Mouse (Mus musculus) 3T3-L1 (cell line): ENCODE measurements at regions not wholly inside any gene's neighbourhood (a gene's known extent, or its start where the extent isn't known, plus 50 kb on each side); places are given as distances from the start of the nearest gene placed in this dataset.
A peak's percentile ranks its signal among the peaks of the same experiment; 100 is the strongest.

Experiments used
- DNase-seq: peaks from one replicate; pipeline ENCODE4 v3.0.0-alpha.2; 2015; ENCODE audit warnings: low read depth, low spot score

DNA sequence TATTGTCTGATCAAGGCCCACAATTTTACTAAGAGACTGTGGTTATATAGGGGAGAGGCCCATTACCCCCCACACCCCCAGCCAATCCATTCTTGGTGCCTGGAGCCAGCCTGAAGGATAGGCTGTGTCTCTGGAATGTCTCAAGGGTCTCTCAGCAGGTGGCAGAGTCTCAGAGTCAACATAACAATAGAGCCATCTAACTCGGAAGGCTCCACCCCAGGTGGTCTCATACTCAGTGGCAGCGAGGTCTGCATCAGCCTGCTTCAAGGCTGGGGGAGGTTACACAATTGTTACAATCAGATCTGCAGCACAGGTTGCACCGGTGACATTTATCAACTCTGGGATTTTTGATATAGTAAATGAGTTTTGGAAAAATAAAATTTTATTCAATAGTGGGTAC, 2513.1 kb upstream of the Gm12353 start:
- no peak for DNase-seq

DNA sequence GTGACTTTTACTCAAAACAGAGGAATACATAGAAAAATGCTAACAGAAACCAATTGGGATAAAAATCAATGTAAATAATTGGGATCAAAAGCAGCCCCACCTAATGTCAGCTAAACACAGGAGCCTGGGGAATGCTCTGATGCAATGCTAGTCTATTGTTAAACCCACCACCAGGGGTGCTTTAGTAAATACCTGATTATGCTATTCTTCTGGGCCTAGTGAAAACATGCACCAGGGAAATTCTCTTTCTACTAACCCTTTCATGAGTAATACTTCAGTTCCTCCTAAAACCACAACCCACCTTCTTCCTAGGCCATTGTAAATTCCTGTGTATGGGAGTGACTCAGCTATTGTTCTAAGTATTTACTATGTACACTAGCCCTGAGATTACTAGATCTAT, 2497.3 kb upstream of the Gm12353 start:
- DNase-seq, result peak; percentile 51
